Comparison of ENCODE assay signal across 14 mouse cellular contexts in the genomic region with DNA sequence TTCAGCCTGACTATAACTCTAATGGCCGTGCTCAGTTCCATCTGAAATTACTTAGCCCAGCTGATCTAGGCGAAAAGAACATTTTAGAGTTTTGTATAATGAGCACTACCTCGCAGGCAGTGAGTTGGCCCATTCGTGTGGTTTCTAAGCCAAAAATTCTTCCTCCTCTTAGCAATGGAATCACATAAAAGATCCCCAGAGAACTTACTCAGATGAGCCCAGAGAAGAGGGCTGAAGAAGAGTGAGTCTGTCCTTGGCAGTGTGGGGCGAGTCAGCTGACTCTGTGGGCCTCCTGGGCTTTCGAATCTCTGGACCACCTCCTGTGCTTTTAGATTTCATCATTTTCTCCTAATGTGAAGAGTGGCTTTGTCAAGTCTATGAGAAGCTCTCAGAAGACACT.
DNase-seq lines count a peak whose midpoint lies in the region; ATAC-seq lines count a peak whose summit lies in the region.
"Had no signal": no experiment of that assay in that cellular context is flagged by ENCODE, and none has a peak within 500 bp of the region (broad histone marks: within the 10 kb centered on the region; RNA-seq: fewer than 3 reads in every experiment).

No protein-coding gene starts in this region.

- H3K9me3 ChIP-seq in heart, embryonic 11.5 days (replicated peaks; ENCODE audit: control insufficient read depth, low read length), result no peaks in the 10 kb centered on the region
- H3K9me3 ChIP-seq in forebrain, embryonic 16.5 days (ENCODE audit: control insufficient read depth, low read length), result no peaks in the 10 kb centered on the region
- H3K9me3 ChIP-seq: forebrain, embryonic 13.5 days had no signal

- no peak overlapping the region for H3K4me3 ChIP-seq in heart, embryonic 11.5 days (ENCODE audit: low read depth, low read length)
- no peak overlapping the region for H3K4me3 ChIP-seq in forebrain, embryonic 16.5 days (replicated peaks; ENCODE audit: low read length)
- H3K4me3 ChIP-seq: forebrain, embryonic 13.5 days had no signal

- no peak overlapping the region for H3K27ac ChIP-seq in heart, embryonic 11.5 days (ENCODE audit: low read depth, low read length)
- H3K27ac ChIP-seq in forebrain, embryonic 16.5 days (ENCODE audit: low read length), result no peak overlapping the region
- H3K27ac ChIP-seq: forebrain, embryonic 13.5 days; macrophage had no signal

- no peak for ATAC-seq in heart, embryonic 11.5 days (replicated peaks; ENCODE audit: insufficient number of reproducible peaks, low FRiP score, low TSS enrichment)
- no peak for ATAC-seq in forebrain, embryonic 16.5 days
- ATAC-seq: forebrain, embryonic 13.5 days; intestine, postnatal 0 days had no signal

- H3K4me1 ChIP-seq in heart, embryonic 11.5 days (ENCODE audit: control insufficient read depth, insufficient read depth, low read length), result no peaks in the 10 kb centered on the region
- no peaks in the 10 kb centered on the region for H3K4me1 ChIP-seq in forebrain, embryonic 16.5 days (replicated peaks; ENCODE audit: control insufficient read depth, insufficient read depth, low read length)
- H3K4me1 ChIP-seq: forebrain, embryonic 13.5 days had no signal

- no peak overlapping the region for H3K4me2 ChIP-seq in heart, embryonic 11.5 days
- no peak overlapping the region for H3K4me2 ChIP-seq in forebrain, embryonic 16.5 days (ENCODE audit: low read length)
- H3K4me2 ChIP-seq: forebrain, embryonic 13.5 days had no signal

- peak; percentile 52 to 59 for DNase-seq in heart, adult 18-20 months
- DNase-seq in right cerebral cortex, postnatal 25 days, result peak; percentile 25
- no peak for DNase-seq in right cerebral cortex, postnatal 10 days (ENCODE audit: low spot score in 2 of 2)
- DNase-seq in heart, adult 9 months (ENCODE audit: low spot score in 2 of 2), result peak; percentile 43 to 53
- peak; percentile 15 to 72 for DNase-seq in urinary bladder, postnatal 36 days (ENCODE audit: low spot score in 2 of 2)
- no peak for DNase-seq in cerebellum, adult 8-10 months
- DNase-seq: adrenal gland, adult 8-10 months; cerebellum, adult 11-12 months; liver had no signal

- H3K9ac ChIP-seq in heart, embryonic 11.5 days (ENCODE audit: low read depth, low read length), result no peak overlapping the region
- H3K9ac ChIP-seq in forebrain, embryonic 16.5 days (replicated peaks; ENCODE audit: low read depth, low read length), result no peak overlapping the region
- H3K9ac ChIP-seq: forebrain, embryonic 13.5 days had no signal

- no peaks in the 10 kb centered on the region for H3K36me3 ChIP-seq in heart, embryonic 11.5 days (ENCODE audit: control insufficient read depth, insufficient read depth, low read length)
- H3K36me3 ChIP-seq in forebrain, embryonic 16.5 days (ENCODE audit: control insufficient read depth, insufficient read depth), result no peaks in the 10 kb centered on the region

- no peaks in the 10 kb centered on the region for H3K27me3 ChIP-seq in heart, embryonic 11.5 days (ENCODE audit: control insufficient read depth, insufficient read depth, low read length)
- no peaks in the 10 kb centered on the region for H3K27me3 ChIP-seq in forebrain, embryonic 16.5 days (replicated peaks; ENCODE audit: control insufficient read depth, insufficient read depth, low read length)
- H3K27me3 ChIP-seq: forebrain, embryonic 13.5 days had no signal

- 82% methylated on average over 6 of the region's 6 CpGs for WGBS in heart, embryonic 11.5 days (ENCODE audit: insufficient replicate concordance)
- WGBS in forebrain, embryonic 16.5 days, result 76% methylated on average over 6 of the region's 6 CpGs

Comparison
In these comparisons a context has a peak if more than half of its experiments do, and no peak if none do; other contexts are left out.
1. DNase-seq: peak in heart, adult 18-20 months (2 of 2), right cerebral cortex, postnatal 25 days (single experiment), heart, adult 9 months (2 of 2) and urinary bladder, postnatal 36 days (2 of 2); none in right cerebral cortex, postnatal 10 days (0 of 2) and cerebellum, adult 8-10 months (single experiment).